Mouse (Mus musculus) kidney, adult 10 weeks (tissue): ENCODE measurements around the gene Gm20825. TPM values are rescaled to one million over a fixed set of nuclear protein-coding genes. Genes with fewer than 3 reads are reported as not detected.

ENCODE experiments used
- polyA plus RNA-seq: library from polyadenylated mRNA; stranded (reverse); fragments of 350-450 nt; fragmentation: Illumina TruSeq; extraction: RNeasy Lipid Tissue Mini Kit (QIAGEN cat#74804); gene quantifications from one replicate; pipeline ENCODE4 v1.2.3, GENCODE M21; 2014; ENCODE audit warnings: low read depth, low replicate concordance

Gene Gm20825
- not detected for polyA plus RNA-seq

GRCm38 (mm10) chrY:8071407-8071806, at the start of gene Gm20825:
TSS of gene Gm20825 (minus strand) at chrY:8071507.

Other genes with a start within 250 kb of the Gm20825 start
- not detected for gene Gm29049, start 74.3 kb downstream of the Gm20825 start, polyA plus RNA-seq
- gene Gm20824, start 186.4 kb upstream of the Gm20825 start, polyA plus RNA-seq = not detected